Mouse (Mus musculus) kidney, adult 2 months (tissue): ENCODE data around the gene Cypt15. TPM values are rescaled to one million over a fixed set of nuclear protein-coding genes. Genes with fewer than 3 reads are reported as not detected.
"Not testable (repeated sequence)": the region's sequence is repeated elsewhere in the genome, so short reads cannot be mapped to it uniquely, and the experiment has no call there.

Source experiments
- DNase-seq: peaks from one replicate; pipeline ENCODE4 v3.0.0; 2021
- H3K27ac ChIP-seq: fragments of 200-500 bp; 2 replicates; pipeline ENCODE4 v1.5.1; 2012; ENCODE audit warnings: low read depth, low read length, control low read depth, inconsistent platforms; ENCODE audit not compliant: insufficient read depth
- H3K27me3 ChIP-seq: fragments of 200-500 bp; replicated peaks from 2 replicates; pipeline ENCODE4 v1.6.1; 2012; ENCODE audit warnings: mild to moderate bottlenecking, moderate library complexity, low read length, inconsistent platforms; ENCODE audit not compliant: control insufficient read depth, insufficient read depth
- H3K36me3 ChIP-seq: fragments of 200-500 bp; 2 replicates; pipeline ENCODE4 v1.6.1; 2012; ENCODE audit warnings: mild to moderate bottlenecking, moderate library complexity, low read length, inconsistent platforms; ENCODE audit not compliant: control insufficient read depth, insufficient read depth
- H3K4me1 ChIP-seq: fragments of 200-500 bp; 2 replicates; pipeline ENCODE4 v1.6.1; 2011; ENCODE audit warnings: low read length; ENCODE audit not compliant: control insufficient read depth, insufficient read depth
- H3K4me3 ChIP-seq: fragments of 200-500 bp; 2 replicates; pipeline ENCODE4 v1.5.1; 2011; ENCODE audit warnings: mild to moderate bottlenecking, low read depth, low read length, control low read depth; ENCODE audit not compliant: insufficient read depth
- CTCF ChIP-seq: fragments of 200-500 bp; conservative IDR thresholded peaks from 2 replicates; pipeline ENCODE4 v1.5.1; 2011; ENCODE audit warnings: low read depth, mild to moderate bottlenecking, control low read depth, low read length, moderate library complexity, mixed read lengths; ENCODE audit not compliant: insufficient read depth, insufficient read length
- POLR2A ChIP-seq: fragments of 200-500 bp; IDR thresholded peaks from one replicate; pipeline ENCODE4 v1.6.1; 2011; ENCODE audit warnings: low read depth, low read length, control low read depth
- WGBS: fragments of 180-500 bp; shearing (Covaris S2); methylation state at CpG from one replicate; pipeline ENCODE4 v1.1.7; 2018; 5-methylcytosine and 5-hydroxymethylcytosine counted together
- polyA plus RNA-seq: library from polyadenylated mRNA; depleted of rRNA; stranded (reverse); fragments of >200 nt; gene quantifications from 2 replicates; pipeline ENCODE4 v1.2.3, GENCODE M21; 2012; rRNA removed

Gene Cypt15
- polyA plus RNA-seq = not detected in 2 replicates

DNA sequence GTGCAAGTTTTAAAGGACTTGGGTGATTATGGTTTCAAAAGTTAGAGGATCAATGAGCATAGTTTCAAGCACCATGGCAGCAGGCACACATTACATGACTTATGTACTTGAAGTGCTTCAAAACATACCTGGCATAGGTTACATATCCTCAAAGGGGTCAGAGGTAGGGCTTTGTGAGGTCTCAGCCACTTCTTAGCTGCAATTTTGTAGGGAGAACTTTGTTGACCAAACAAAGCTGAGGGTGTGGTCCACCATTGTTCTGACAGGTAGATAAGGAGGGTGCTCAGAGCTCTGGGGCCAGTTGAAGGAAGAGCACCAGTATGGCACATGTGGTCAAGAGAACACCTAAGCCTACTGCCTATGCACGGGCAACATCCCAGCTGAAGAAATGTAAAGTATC, at the start of gene Cypt15:
TSS of gene Cypt15 (plus strand) at position 301 of the 400 bp plus-strand sequence.
- H3K27ac ChIP-seq, H3K27me3 ChIP-seq, H3K36me3 ChIP-seq, DNase-seq, H3K4me3 ChIP-seq, H3K4me1 ChIP-seq: not testable (repeated sequence)
- 75% methylated on average over 1 of the region's 1 CpGs for WGBS

DNA sequence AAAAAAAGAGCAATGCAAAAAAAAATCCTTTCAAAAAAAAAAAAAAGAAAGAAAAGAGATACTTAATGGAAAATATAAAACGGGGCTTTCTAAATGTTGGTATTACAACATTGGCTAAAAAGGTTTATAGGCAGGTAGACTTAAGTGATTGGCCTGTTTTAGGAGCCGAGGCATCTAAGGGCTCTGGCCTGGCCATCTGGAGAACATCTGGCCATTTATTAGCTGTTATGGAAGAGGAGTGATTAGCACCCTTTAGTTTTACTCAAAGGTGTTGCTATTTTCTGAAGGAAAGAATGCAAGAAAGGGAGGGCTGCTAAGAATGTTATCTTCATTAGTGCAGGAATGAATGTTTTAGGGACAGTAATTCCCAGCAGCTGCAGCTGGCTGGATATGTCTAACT, 24.9 kb downstream of the Cypt15 start:
- H3K4me1 ChIP-seq = no peaks in the 10 kb centered on the region
- no peak overlapping the region for H3K4me3 ChIP-seq
- H3K36me3 ChIP-seq = no peaks in the 10 kb centered on the region
- TF ChIP-seq CTCF (no peak), POLR2A (no peak)
- H3K27ac ChIP-seq = no peak overlapping the region
- 67% methylated on average over 2 of the region's 2 CpGs for whole genome bisulfite sequencing
- DNase-seq = no peak
- no peaks in the 10 kb centered on the region for H3K27me3 ChIP-seq

DNA sequence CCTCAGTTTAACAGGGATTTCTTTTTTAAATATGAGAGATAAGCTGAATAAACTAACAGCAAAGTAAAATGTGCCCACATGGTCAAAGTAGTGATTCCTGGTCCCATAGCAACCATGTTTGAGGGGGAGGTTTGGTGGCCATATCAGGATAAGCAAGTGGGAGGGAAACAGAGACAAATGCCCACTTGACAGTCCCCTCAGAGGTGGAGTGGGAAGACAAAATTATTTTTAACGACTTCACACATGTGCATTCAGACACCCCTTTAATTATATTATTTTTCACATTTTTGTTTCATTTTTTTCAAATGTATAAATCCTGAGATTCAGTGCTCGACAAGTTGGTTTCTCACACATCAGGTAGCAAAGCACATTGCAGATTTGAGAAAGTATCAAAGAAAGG, 32.8 kb downstream of the Cypt15 start:
- no peak for DNase-seq
- no peak for TF ChIP-seq CTCF
- no peak for TF ChIP-seq POLR2A
- Histone ChIP-seq H3K4me3 (no peak overlapping the region), H3K27me3 (no peaks in the 10 kb centered on the region), H3K4me1 (no peaks in the 10 kb centered on the region), H3K36me3 (no peaks in the 10 kb centered on the region), H3K27ac (no peak overlapping the region)
- 63% methylated on average over 2 of the region's 2 CpGs for WGBS

DNA sequence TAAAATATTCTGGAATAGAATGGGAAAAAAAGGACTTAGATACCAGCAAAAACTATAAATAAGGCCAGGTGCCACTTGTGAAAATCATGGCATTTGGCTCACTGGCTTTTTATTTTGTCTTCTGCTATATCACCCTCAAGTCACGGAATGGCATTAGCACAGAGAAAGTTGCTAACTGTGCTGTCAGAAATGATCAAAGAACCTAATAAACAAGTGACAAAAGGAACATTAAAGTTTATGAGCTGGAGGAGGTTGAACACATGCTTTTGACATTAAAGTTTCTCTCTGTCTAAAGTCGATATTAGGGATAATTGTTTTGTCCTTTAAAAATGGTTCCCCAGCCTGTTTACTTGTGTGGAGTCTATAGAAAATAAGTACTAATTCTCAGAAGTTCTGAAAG, 37.7 kb downstream of the Cypt15 start:
- Histone ChIP-seq H3K27ac (no peak overlapping the region), H3K4me1 (no peaks in the 10 kb centered on the region), H3K4me3 (no peak overlapping the region), H3K27me3 (no peaks in the 10 kb centered on the region), H3K36me3 (no peaks in the 10 kb centered on the region)
- 11% methylated on average over 2 of the region's 2 CpGs for WGBS
- TF ChIP-seq CTCF (no peak), POLR2A (no peak)
- DNase-seq = no peak
